Mouse (Mus musculus): ENCODE results near the gene Camk2b. TPM values are rescaled to one million over a fixed set of nuclear protein-coding genes. Genes with fewer than 3 reads are reported as not detected.

Gene Camk2b
- polyA plus RNA-seq, 1 experiment, result 0.97 TPM

DNA sequence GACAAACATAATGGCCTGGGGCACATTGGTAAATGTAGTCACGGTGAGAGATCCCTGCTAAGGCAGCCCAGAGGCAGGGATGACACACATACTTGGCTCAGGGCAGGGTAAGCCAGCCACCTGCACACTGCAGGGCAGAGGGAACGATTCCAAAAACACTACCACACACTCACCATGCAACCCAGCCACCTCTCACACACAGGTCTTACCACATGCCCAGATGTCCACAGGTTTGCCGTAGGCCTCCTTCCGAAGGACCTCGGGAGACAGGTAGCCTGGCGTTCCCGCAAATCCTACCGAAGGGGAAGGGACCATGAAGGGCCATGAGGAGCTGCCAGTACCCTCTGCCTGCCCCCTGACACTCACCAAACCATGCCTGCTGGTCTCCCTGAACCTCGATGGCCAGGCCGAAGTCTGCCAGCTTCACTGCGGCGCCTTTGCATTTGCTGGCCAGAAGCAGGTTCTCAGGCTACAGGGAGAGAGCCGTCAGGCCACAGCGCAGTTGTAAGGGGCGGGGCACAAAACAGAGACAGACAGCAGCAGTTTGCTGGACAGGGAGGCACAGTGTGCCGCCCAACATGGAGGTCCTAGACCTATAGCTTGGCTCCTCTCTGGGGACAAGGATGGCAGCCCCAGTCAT, 76.1 kb downstream of the Camk2b start:
- no peak for TF ChIP-seq POLR2A (IDR thresholded peaks at IDR 0.05; ENCODE audit: low read depth, low read length)
- no peak for TF ChIP-seq CTCF (IDR thresholded peaks at IDR 0.05; ENCODE audit: borderline replicate concordance, insufficient read depth, low read length)
- Histone ChIP-seq H3K27ac (ENCODE audit: insufficient read depth, low read length) (no peak overlapping the region), H3K4me1 (ENCODE audit: control insufficient read depth, insufficient read depth, low read length) (no peaks in the 10 kb centered on the region), H3K4me3 (ENCODE audit: insufficient read depth, low read length) (no peak overlapping the region)

DNA sequence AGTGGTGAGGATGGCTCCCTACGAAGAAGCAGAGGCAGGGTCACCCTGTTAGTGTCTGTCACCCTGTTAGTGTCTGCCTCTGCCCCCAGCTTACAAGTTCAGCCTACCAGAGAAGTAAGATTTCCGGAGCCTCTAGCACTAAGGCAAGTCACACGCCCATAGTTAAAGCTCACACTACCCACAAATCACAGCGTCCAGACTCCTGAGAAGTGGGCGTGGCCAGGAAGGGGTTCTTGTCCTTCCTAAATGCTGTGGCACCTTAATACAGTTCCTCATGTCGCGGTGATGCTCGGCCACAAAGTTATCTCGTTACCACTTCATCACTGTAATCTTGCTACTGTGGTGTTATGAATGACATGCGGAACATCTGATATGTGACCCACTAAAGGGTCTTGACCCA, 78.0 kb downstream of the Camk2b start:
- Histone ChIP-seq H3K27ac (ENCODE audit: insufficient read depth, low read length) (no peak overlapping the region), H3K4me1 (ENCODE audit: control insufficient read depth, insufficient read depth, low read length) (no peaks in the 10 kb centered on the region), H3K4me3 (ENCODE audit: insufficient read depth, low read length) (no peak overlapping the region)
- no peak for TF ChIP-seq CTCF (IDR thresholded peaks at IDR 0.05; ENCODE audit: borderline replicate concordance, insufficient read depth, low read length)
- TF ChIP-seq POLR2A (IDR thresholded peaks at IDR 0.05; ENCODE audit: low read depth, low read length), result no peak

DNA sequence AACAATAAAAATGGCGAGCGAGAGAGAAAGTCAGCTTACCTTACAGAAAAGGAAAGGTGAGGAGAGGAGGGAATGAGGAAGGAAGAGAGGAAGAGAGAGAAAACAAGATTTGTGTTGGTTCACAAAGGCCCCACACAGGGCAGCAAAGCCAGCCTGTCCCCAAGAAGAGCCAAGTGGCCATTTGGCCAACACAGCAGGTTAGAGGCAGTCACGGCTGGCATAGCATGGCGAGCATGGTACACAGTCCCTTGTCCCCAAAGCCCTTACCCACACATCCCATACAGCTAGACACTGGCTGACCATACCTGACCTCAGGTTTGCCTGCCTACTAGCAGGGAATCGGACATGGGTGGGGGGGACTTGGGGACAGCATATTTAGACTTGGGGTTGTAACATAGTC, 82.5 kb downstream of the Camk2b start:
- TF ChIP-seq CTCF (IDR thresholded peaks at IDR 0.05; ENCODE audit: borderline replicate concordance, insufficient read depth, low read length), result no peak
- TF ChIP-seq POLR2A (IDR thresholded peaks at IDR 0.05; ENCODE audit: low read depth, low read length), result no peak

DNA sequence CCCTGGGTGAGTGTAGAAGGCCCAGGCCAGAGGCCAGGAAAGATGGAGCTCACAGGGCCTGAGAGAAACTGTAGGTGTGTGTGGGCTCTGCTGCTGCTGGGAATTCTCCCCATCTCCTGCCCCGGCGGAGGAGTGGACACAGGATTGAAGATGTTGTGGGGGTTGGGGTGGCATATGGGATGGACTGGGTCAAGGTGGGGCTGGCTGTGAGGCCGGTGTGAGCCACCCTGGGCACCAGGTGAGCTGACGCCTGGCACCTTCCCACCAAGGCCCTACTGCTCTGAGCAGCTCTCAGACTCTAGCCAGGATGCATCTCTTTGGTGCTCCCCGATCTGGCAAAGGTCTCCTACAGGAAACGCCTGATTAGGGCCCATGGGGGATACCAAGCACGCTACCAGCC, 84.8 kb downstream of the Camk2b start:
- TF ChIP-seq CTCF (IDR thresholded peaks at IDR 0.05; ENCODE audit: borderline replicate concordance, insufficient read depth, low read length) (no peak), POLR2A (IDR thresholded peaks at IDR 0.05; ENCODE audit: low read depth, low read length) (no peak)
- Histone ChIP-seq H3K4me3 (ENCODE audit: insufficient read depth, low read length) (no peak overlapping the region), H3K4me1 (ENCODE audit: control insufficient read depth, insufficient read depth, low read length) (no peaks in the 10 kb centered on the region), H3K27ac (ENCODE audit: insufficient read depth, low read length) (no peak overlapping the region)

More for the DNA sequence above, 82.5 kb downstream of the Camk2b start:
- H3K4me1 ChIP-seq (ENCODE audit: control insufficient read depth, insufficient read depth, low read length), result no peaks in the 10 kb centered on the region
- no peak overlapping the region for H3K27ac ChIP-seq (ENCODE audit: insufficient read depth, low read length)
- H3K4me3 ChIP-seq (ENCODE audit: insufficient read depth, low read length), result no peak overlapping the region

DNA sequence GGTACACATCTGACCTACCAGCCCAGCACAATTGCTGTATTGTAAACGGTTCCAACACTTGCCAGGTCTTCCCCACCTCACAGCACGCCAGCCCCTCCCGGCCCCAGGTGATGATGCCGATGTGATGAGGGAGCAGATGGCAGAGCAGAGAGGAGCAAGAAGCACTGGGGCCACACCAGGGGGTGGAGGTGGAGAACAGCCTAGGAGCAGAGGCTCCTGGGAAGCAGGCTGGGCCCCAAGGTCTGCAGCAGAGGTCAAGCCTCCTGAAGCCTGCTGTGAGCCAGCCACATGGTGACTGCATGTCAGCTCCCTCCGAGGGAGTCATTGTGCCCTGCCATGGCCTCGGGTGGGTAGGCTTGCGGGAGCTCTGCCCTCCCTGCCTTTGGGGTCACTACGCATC, 85.6 kb downstream of the Camk2b start:
- no peaks in the 10 kb centered on the region for H3K4me1 ChIP-seq (ENCODE audit: control insufficient read depth, insufficient read depth, low read length)
- TF ChIP-seq CTCF (IDR thresholded peaks at IDR 0.05; ENCODE audit: borderline replicate concordance, insufficient read depth, low read length) (no peak), POLR2A (IDR thresholded peaks at IDR 0.05; ENCODE audit: low read depth, low read length) (no peak)
- H3K27ac ChIP-seq (ENCODE audit: insufficient read depth, low read length), result no peak overlapping the region
- no peak overlapping the region for H3K4me3 ChIP-seq (ENCODE audit: insufficient read depth, low read length)

DNA sequence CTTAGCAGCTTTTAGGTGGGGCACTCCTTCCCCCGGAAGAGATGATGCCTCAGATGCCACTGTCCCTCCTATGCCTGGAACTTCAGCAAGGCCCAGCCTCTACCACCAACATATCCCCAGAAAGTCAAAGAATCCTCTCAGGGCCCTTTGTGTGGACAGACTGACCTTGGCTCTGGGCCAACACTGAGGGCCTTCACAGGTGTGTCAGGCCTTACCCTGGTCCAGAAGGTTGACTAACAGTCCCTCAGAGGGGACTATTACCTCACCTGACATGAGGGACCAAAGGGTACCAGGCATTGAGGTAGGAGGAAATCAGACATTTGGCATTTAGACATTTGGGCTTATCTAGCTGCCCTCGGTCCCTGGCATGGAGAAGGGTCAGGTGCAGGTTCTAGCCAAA, 86.1 kb downstream of the Camk2b start:
- no peaks in the 10 kb centered on the region for H3K4me1 ChIP-seq (ENCODE audit: control insufficient read depth, insufficient read depth, low read length)
- TF ChIP-seq POLR2A (IDR thresholded peaks at IDR 0.05; ENCODE audit: low read depth, low read length), result no peak
- no peak for TF ChIP-seq CTCF (IDR thresholded peaks at IDR 0.05; ENCODE audit: borderline replicate concordance, insufficient read depth, low read length)

DNA sequence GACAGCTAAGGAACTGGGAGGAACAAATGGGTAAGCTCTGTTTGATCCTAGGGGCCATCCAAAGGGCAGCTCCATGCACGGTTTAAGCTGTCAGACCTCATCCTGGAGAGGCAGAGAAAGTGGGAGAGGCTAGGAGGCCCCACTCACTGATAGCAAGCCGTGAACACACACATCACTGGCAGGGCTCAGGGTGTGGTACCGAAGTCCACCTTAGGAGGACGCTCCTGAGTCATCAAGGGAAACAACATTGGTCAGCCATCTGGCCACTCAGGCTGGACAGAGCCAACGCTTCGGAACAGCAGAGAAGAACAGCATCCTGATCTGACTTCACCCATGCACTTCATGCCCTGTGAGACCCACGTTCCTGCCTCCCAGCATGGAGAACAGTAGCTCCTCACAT, 87.1 kb downstream of the Camk2b start:
- Histone ChIP-seq H3K4me1 (ENCODE audit: control insufficient read depth, insufficient read depth, low read length) (no peaks in the 10 kb centered on the region), H3K4me3 (ENCODE audit: insufficient read depth, low read length) (no peak overlapping the region), H3K27ac (ENCODE audit: insufficient read depth, low read length) (no peak overlapping the region)
- TF ChIP-seq CTCF (IDR thresholded peaks at IDR 0.05; ENCODE audit: borderline replicate concordance, insufficient read depth, low read length) (no peak), POLR2A (IDR thresholded peaks at IDR 0.05; ENCODE audit: low read depth, low read length) (no peak)

More for the DNA sequence above, 86.1 kb downstream of the Camk2b start:
- Histone ChIP-seq H3K27ac (ENCODE audit: insufficient read depth, low read length) (no peak overlapping the region), H3K4me3 (ENCODE audit: insufficient read depth, low read length) (no peak overlapping the region)

DNA sequence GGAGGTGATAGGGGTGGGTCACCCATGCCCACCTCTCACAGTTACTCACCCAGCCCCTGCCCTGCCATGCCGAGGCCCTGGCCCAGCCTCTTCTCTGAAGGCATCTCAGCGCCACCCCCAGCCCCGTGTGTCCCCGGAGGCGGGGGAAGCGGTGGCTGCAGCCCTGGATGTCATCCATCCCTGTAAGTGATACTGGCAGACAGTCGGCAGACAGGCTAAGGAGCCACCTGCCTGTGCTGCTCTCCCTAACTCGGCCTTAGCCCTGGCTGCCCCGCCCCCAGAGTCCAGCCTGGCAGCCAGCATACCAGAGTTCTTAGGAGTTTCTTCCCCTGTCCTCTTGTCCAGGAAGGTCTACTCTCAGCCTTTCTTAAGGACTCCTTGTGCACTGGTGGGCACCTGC, 90.1 kb downstream of the Camk2b start:
- no peak for TF ChIP-seq POLR2A (IDR thresholded peaks at IDR 0.05; ENCODE audit: low read depth, low read length)
- no peak for TF ChIP-seq CTCF (IDR thresholded peaks at IDR 0.05; ENCODE audit: borderline replicate concordance, insufficient read depth, low read length)
- no peaks in the 10 kb centered on the region for H3K4me1 ChIP-seq (ENCODE audit: control insufficient read depth, insufficient read depth, low read length)
- H3K4me3 ChIP-seq (ENCODE audit: insufficient read depth, low read length), result no peak overlapping the region
- no peak overlapping the region for H3K27ac ChIP-seq (ENCODE audit: insufficient read depth, low read length)

DNA sequence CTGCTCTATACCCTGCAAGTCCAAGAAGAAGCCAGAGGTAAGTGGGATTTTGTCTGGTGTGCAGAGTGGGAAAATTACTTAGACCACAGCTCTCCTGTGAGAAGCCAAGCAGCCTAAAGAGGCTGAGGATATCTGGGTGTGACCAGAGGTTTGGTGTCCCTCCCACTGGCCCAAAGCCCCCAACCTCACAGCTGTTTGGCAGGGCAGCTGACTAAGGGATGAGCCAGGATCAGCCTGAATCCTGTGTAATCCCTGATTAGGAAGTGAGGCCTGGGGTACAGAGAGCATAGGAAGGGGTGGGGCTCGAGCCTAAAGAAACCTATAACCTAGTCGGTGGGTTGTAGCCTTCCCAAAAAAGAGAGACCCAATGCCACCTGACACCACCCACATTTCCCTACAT, 91.1 kb downstream of the Camk2b start:
- Histone ChIP-seq H3K4me1 (ENCODE audit: control insufficient read depth, insufficient read depth, low read length) (no peaks in the 10 kb centered on the region), H3K4me3 (ENCODE audit: insufficient read depth, low read length) (no peak overlapping the region), H3K27ac (ENCODE audit: insufficient read depth, low read length) (no peak overlapping the region)
- TF ChIP-seq POLR2A (IDR thresholded peaks at IDR 0.05; ENCODE audit: low read depth, low read length) (no peak), CTCF (IDR thresholded peaks at IDR 0.05; ENCODE audit: borderline replicate concordance, insufficient read depth, low read length) (no peak)

DNA sequence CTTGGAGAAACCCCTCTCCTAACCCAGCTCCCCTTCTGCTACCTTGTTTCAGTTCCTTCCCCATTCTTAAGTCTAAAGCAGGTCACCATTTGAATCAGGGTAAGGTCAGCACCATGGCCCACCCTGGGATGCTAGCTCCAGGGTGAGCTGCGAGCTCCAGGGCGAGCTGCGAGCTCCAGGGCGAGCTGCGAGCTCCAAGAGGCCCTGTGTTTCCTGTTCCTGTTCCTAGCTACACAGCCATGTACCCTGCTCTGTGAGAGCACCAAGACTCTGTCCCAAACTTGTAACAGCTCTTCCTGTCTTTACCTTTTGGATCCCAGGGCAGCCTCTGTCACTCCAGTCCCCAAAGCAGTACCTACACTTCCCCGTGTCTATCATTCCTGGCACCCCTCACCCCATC, 92.1 kb downstream of the Camk2b start:
- TF ChIP-seq CTCF (IDR thresholded peaks at IDR 0.05; ENCODE audit: borderline replicate concordance, insufficient read depth, low read length) (no peak), POLR2A (IDR thresholded peaks at IDR 0.05; ENCODE audit: low read depth, low read length) (no peak)
- H3K4me1 ChIP-seq (ENCODE audit: control insufficient read depth, insufficient read depth, low read length), result no peaks in the 10 kb centered on the region
- no peak overlapping the region for H3K27ac ChIP-seq (ENCODE audit: insufficient read depth, low read length)
- no peak overlapping the region for H3K4me3 ChIP-seq (ENCODE audit: insufficient read depth, low read length)

All from embryonic fibroblast, embryonic 13.5 days (primary cell).